Mouse (Mus musculus) bone marrow, adult 2 months (tissue): ENCODE data around the gene Orc5.

Experiments
- CTCF ChIP-seq: fragments of 200-500 bp; IDR thresholded peaks from 2 replicates; pipeline ENCODE4 v1.5.1; 2011; ENCODE audit warnings: low read length, control low read depth; ENCODE audit not compliant: control insufficient read depth, insufficient read depth
- POLR2A ChIP-seq: fragments of 200-500 bp; IDR thresholded peaks from 2 replicates; pipeline ENCODE4 v1.6.1; 2011; ENCODE audit warnings: low read depth, mild to moderate bottlenecking, control low read depth, low read length, borderline replicate concordance; ENCODE audit not compliant: control insufficient read depth

DNA sequence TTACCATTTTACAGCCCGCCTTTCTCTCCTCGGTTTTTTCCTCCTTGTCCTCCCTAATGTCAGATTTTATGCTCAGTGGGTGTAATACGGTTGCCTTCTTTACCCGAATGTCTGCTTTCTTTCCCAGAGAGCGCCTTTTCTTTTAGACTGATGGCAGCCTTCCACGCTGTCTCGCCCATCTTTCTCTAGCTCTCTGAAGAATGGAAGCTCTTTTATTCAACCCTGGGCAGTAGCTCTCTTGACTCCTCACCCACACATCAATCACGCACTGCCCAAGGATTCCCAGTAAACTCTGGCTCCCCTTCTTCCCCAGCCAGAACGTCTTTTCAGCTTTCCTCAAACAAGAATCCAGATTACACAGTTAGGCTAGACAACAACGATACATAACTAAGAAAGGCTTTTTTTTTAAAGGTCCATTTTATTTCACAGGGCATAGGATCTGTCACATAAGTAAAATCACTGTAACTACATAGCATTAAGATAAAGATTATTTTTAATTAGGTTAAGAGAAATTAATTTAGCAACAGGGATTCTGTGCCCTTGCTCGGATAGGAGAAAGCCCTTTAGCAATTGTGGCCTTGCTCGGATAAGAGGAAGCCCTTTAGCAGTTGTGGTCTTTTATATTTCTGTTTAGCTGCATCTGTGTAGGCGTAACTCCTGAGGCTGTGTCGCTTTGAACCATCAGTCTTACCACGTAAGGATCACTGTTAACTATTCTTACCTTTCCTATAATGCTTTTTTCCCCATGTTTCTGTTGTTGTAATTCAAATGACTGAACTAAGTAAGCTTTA is 97.2 kb downstream of the Orc5 start:
- no peak for TF ChIP-seq CTCF
- TF ChIP-seq POLR2A = no peak
